Mouse (Mus musculus) neural tube, embryonic 13.5 days (tissue): Measurements from ENCODE around the gene Gm8300. TPM values are rescaled to one million over a fixed set of nuclear protein-coding genes. Genes with fewer than 3 reads are reported as not detected.

ENCODE experiments used
- polyA plus RNA-seq: library from polyadenylated mRNA; unstranded; fragments of >200 nt; fragmentation: Nextera tagmentation; extraction: Ambion mirVana; gene quantifications from 2 replicates; pipeline ENCODE4 v1.2.1, GENCODE M21; 2015

The Gm8300 gene
- polyA plus RNA-seq, 1 experiment from 2014 or later = not detected

Other genes with a start within 250 kb of the Gm8300 start
- 56.9 and 58.2 TPM in 2 replicates for gene Vipas39, start 248.1 kb upstream of the Gm8300 start, polyA plus RNA-seq
- 196 and 211 TPM in 2 replicates for gene Ahsa1, start 247.8 kb upstream of the Gm8300 start, polyA plus RNA-seq
- gene Ism2, start 214.6 kb upstream of the Gm8300 start, polyA plus RNA-seq = 0.60 and 0.61 TPM in 2 replicates
- 63.9 and 65.1 TPM in 2 replicates for gene Sptlc2, start 126.0 kb upstream of the Gm8300 start, polyA plus RNA-seq
- gene Slirp, start 70.4 kb upstream of the Gm8300 start, polyA plus RNA-seq = 293 and 311 TPM in 2 replicates
- 41.7 and 43.9 TPM in 2 replicates for gene Alkbh1, start 70.3 kb upstream of the Gm8300 start, polyA plus RNA-seq
- 122 and 124 TPM in 2 replicates for gene Snw1, start 42.0 kb upstream of the Gm8300 start, polyA plus RNA-seq
- not detected in 2 replicates for gene Gm5788, start 19.6 kb upstream of the Gm8300 start, polyA plus RNA-seq
- not detected in 2 replicates for gene Oog1, start 88.4 kb downstream of the Gm8300 start, polyA plus RNA-seq
- not detected in 2 replicates for gene Gm4027, start 104.6 kb downstream of the Gm8300 start, polyA plus RNA-seq
- not detected in 2 replicates for gene Gm16381, start 130.3 kb downstream of the Gm8300 start, polyA plus RNA-seq